Mouse (Mus musculus) 3T3-L1 (cell line): Measurements from ENCODE around the gene Nubp2.

Source experiments
- DNase-seq: peaks from one replicate; pipeline ENCODE4 v3.0.0-alpha.2; 2015; ENCODE audit warnings: low read depth, low spot score

Gene Nubp2

GRCm38 (mm10) chr17:24886134-24886931 is at the start of gene Nubp2, which contains the start of gene Spsb3:
Nubp2 (minus strand) TSS chr17:24886349.
Spsb3 (plus strand) TSS chr17:24886643.
- peak; percentile 100 for DNase-seq

GRCm38 (mm10) chr17:24935666-24936065 is 49.5 kb upstream of the Nubp2 start:
- peak; percentile 9 for DNase-seq

- DNase-seq = peak; percentile 76
Measured at GRCm38 (mm10) chr17:24934926-24935325, 48.8 kb upstream of the Nubp2 start.

GRCm38 (mm10) chr17:24933163-24933562 is 47.0 kb upstream of the Nubp2 start:
- DNase-seq = no peak

GRCm38 (mm10) chr17:24932431-24932830 is 46.3 kb upstream of the Nubp2 start:
- peak; percentile 11 for DNase-seq

- peak; percentile 94 for DNase-seq
Measured at GRCm38 (mm10) chr17:24929506-24929905, 43.4 kb upstream of the Nubp2 start.

GRCm38 (mm10) chr17:24923246-24923645 is 37.1 kb upstream of the Nubp2 start:
- no peak for DNase-seq

GRCm38 (mm10) chr17:24913984-24914383 is 27.8 kb upstream of the Nubp2 start:
- DNase-seq = no peak

- no peak for DNase-seq
Measured at GRCm38 (mm10) chr17:24907591-24907990, 21.4 kb upstream of the Nubp2 start.

- no peak for DNase-seq
Measured at GRCm38 (mm10) chr17:24903767-24904166, 17.6 kb upstream of the Nubp2 start.

- DNase-seq = peak; percentile 71
Measured at GRCm38 (mm10) chr17:24902671-24903474, 16.7 kb upstream of the Nubp2 start.

- DNase-seq = no peak
Measured at GRCm38 (mm10) chr17:24902124-24902523, 16.0 kb upstream of the Nubp2 start.

- DNase-seq = no peak
Measured at GRCm38 (mm10) chr17:24900014-24900413, 13.9 kb upstream of the Nubp2 start.

GRCm38 (mm10) chr17:24899153-24899552 is 13.0 kb upstream of the Nubp2 start:
- no peak for DNase-seq

- no peak for DNase-seq
Measured at GRCm38 (mm10) chr17:24898041-24898854, 12.1 kb upstream of the Nubp2 start.

- no peak for DNase-seq
Measured at GRCm38 (mm10) chr17:24897600-24897999, 11.5 kb upstream of the Nubp2 start.

- DNase-seq = no peak
Measured at GRCm38 (mm10) chr17:24896993-24897269, 10.8 kb upstream of the Nubp2 start.

GRCm38 (mm10) chr17:24896241-24896992 is 10.3 kb upstream of the Nubp2 start, which contains the start of gene Nme3:
Nme3 (plus strand) TSS chr17:24896500.
- DNase-seq = peak; percentile 82

- no peak for DNase-seq
Measured at GRCm38 (mm10) chr17:24895571-24896240, 9.6 kb upstream of the Nubp2 start.

GRCm38 (mm10) chr17:24894995-24895547 is 8.9 kb upstream of the Nubp2 start, which contains the start of the genes Eme2 and Mrps34:
Eme2 (minus strand) TSS chr17:24895087.
Mrps34 (plus strand) TSS chr17:24895116.
- peak; percentile 92 for DNase-seq
